Mouse (Mus musculus): ENCODE measurements around the gene Zfp831. TPM values are rescaled to one million over a fixed set of nuclear protein-coding genes. Genes with fewer than 3 reads are reported as not detected.

Zfp831 gene
- polyA plus RNA-seq, 1 experiment, result 0.04 TPM

- no peak for DNase-seq (ENCODE audit: low spot score)
These were observed 83.9 kb downstream of the Zfp831 start for GRCm38 (mm10) chr2:174727114-174727823.

GRCm38 (mm10) chr2:174731939-174732338 is 88.6 kb downstream of the Zfp831 start:
- no peak for DNase-seq (ENCODE audit: low spot score)

GRCm38 (mm10) chr2:174735270-174735669 is 91.9 kb downstream of the Zfp831 start:
- no peak for DNase-seq (ENCODE audit: low spot score)

DNA sequence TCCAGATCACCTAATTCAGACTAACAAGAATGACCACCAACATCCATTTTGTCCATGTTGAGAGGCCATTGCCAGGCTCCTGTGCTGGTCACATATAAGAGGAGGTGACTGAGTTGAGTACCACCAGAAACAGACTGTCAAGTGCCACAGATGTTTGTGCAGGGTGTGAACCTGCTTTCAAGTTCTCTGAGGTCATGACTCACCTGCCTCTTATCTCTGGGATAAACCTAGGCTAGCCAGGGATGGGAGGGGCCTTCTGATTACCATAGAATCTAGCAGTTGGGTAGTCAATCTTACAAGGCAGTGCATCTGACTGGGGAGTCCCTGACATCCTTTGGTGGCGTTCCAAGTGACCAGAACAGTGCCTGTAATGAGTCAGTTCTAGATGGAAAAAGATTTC is 103.8 kb downstream of the Zfp831 start:
- DNase-seq (ENCODE audit: low spot score), result no peak

GRCm38 (mm10) chr2:174748381-174748780 is 105.0 kb downstream of the Zfp831 start:
- DNase-seq (ENCODE audit: low spot score), result no peak

DNA sequence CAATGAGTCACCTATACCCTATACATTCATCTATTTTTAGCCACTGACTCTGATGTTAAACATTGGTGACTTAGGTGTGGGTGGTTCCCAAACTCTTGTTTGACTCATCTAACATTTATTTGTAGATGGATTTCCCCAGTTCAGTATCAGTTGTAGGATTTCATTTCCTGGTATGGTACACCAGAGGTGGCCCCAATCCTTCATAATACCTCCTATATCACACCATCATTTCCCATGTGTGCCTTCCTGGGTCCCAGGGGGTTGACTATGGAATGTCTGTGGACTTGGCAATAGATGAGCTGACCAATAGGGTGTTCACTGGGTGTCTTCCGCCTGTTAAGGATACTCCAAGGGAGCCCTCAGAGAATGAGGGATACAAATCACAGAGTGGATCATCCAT is 109.9 kb downstream of the Zfp831 start:
- no peak for DNase-seq (ENCODE audit: low spot score)

GRCm38 (mm10) chr2:174754231-174754630 is 110.9 kb downstream of the Zfp831 start:
- DNase-seq (ENCODE audit: low spot score), result no peak

GRCm38 (mm10) chr2:174759189-174759588 is 115.9 kb downstream of the Zfp831 start:
- no peak for DNase-seq (ENCODE audit: low spot score)

Other genes starting within 250 kb of the Zfp831 start
- gene Nelfcd, start 227.7 kb upstream of the Zfp831 start, polyA plus RNA-seq (2012; rRNA removed), result 39.8 and 48.3 TPM in 2 replicates
- gene Ctsz, start 204.5 kb upstream of the Zfp831 start, polyA plus RNA-seq (2012; rRNA removed), result 128 and 151 TPM in 2 replicates
- 0.04 and 0.19 TPM in 2 replicates for gene Tubb1, start 192.8 kb upstream of the Zfp831 start, polyA plus RNA-seq (2012; rRNA removed)
- 620 and 635 TPM in 2 replicates for gene Atp5e, start 179.4 kb upstream of the Zfp831 start, polyA plus RNA-seq (2012; rRNA removed)
- 48.8 and 61.4 TPM in 2 replicates for gene Prelid3b, start 170.5 kb upstream of the Zfp831 start, polyA plus RNA-seq (2012; rRNA removed)
- gene Edn3, start 117.1 kb downstream of the Zfp831 start, polyA plus RNA-seq (2012; rRNA removed), result 3.5 and 5.4 TPM in 2 replicates

Data from urinary bladder, adult 2 months (tissue).